Mouse (Mus musculus): ENCODE results near the gene Nkx3-2.

Nkx3-2 gene

GRCm38 (mm10) chr5:41762141-41762946 lies 2.0 kb downstream of the Nkx3-2 start:
- DNase-seq (ENCODE audit: low read depth, low spot score) = no peak

- no peak for DNase-seq (ENCODE audit: low read depth, low spot score)
Measured at GRCm38 (mm10) chr5:41761509-41762140, 2.7 kb downstream of the Nkx3-2 start.

- DNase-seq (ENCODE audit: low read depth, low spot score) = no peak
Measured at GRCm38 (mm10) chr5:41760831-41761508, 3.3 kb downstream of the Nkx3-2 start.

GRCm38 (mm10) chr5:41760071-41760470 lies 4.2 kb downstream of the Nkx3-2 start:
- DNase-seq (ENCODE audit: low read depth, low spot score) = no peak

GRCm38 (mm10) chr5:41758671-41759639 lies 5.3 kb downstream of the Nkx3-2 start:
- DNase-seq (ENCODE audit: low read depth, low spot score) = no peak

- DNase-seq (ENCODE audit: low read depth, low spot score) = no peak
Measured at GRCm38 (mm10) chr5:41757338-41757737, 7.0 kb downstream of the Nkx3-2 start.

GRCm38 (mm10) chr5:41756396-41756795 lies 7.9 kb downstream of the Nkx3-2 start:
- no peak for DNase-seq (ENCODE audit: low read depth, low spot score)

GRCm38 (mm10) chr5:41755373-41755960 lies 8.8 kb downstream of the Nkx3-2 start:
- no peak for DNase-seq (ENCODE audit: low read depth, low spot score)

- no peak for DNase-seq (ENCODE audit: low read depth, low spot score)
Measured at GRCm38 (mm10) chr5:41754836-41755235, 9.5 kb downstream of the Nkx3-2 start.

GRCm38 (mm10) chr5:41754226-41754775 lies 10.0 kb downstream of the Nkx3-2 start:
- no peak for DNase-seq (ENCODE audit: low read depth, low spot score)

- DNase-seq (ENCODE audit: low read depth, low spot score) = no peak
Measured at GRCm38 (mm10) chr5:41752721-41753120, 11.6 kb downstream of the Nkx3-2 start.

GRCm38 (mm10) chr5:41744898-41745780 lies 19.2 kb downstream of the Nkx3-2 start:
- DNase-seq (ENCODE audit: low read depth, low spot score) = no peak

GRCm38 (mm10) chr5:41744234-41744633 lies 20.1 kb downstream of the Nkx3-2 start:
- DNase-seq (ENCODE audit: low read depth, low spot score) = no peak

- no peak for DNase-seq (ENCODE audit: low read depth, low spot score)
Measured at GRCm38 (mm10) chr5:41738817-41739216, 25.5 kb downstream of the Nkx3-2 start.

GRCm38 (mm10) chr5:41737039-41737438 lies 27.3 kb downstream of the Nkx3-2 start:
- no peak for DNase-seq (ENCODE audit: low read depth, low spot score)

- no peak for DNase-seq (ENCODE audit: low read depth, low spot score)
Measured at GRCm38 (mm10) chr5:41727017-41727416, 37.3 kb downstream of the Nkx3-2 start.

- no peak for DNase-seq (ENCODE audit: low read depth, low spot score)
Measured at GRCm38 (mm10) chr5:41725573-41725972, 38.7 kb downstream of the Nkx3-2 start.
